Mouse (Mus musculus): ENCODE data around the gene Hoxb6.

Gene Hoxb6

GRCm38 (mm10) chr11:96269869-96270268 lies 22.4 kb upstream of the Hoxb6 start:
- no peak for DNase-seq (ENCODE audit: low spot score)

DNA sequence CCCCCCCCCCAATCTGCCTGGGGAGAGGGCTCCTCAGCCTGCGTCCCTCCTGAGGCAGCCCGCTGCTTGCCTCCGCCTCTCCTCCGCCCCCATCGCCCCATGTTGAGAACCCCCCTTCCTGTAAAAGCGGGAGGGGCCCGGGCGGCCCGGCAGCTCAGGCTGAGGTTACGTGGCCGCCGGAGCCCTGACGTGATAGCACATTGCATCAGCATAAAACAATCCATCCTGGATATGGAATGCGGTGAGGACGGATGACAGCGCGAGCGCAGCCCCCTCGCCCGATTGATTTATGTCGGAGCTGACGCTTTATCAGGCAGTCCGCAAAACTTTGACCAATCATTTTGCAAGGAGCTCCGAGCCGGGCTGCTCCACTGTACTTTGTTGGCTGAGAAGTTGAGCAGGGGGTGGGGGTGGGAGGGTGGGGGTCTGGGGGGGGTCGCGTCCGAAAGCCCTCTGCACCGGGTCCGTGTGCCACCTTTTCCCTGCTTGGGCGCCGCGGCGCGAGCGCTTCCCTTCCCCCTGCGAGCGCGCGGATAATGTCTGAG lies 21.2 kb upstream of the Hoxb6 start, which contains the start of gene Hoxb9:
Hoxb9 (plus strand) TSS at position 462 of the 545 bp plus-strand sequence.
- DNase-seq (ENCODE audit: low spot score): peak; percentile 86

DNA sequence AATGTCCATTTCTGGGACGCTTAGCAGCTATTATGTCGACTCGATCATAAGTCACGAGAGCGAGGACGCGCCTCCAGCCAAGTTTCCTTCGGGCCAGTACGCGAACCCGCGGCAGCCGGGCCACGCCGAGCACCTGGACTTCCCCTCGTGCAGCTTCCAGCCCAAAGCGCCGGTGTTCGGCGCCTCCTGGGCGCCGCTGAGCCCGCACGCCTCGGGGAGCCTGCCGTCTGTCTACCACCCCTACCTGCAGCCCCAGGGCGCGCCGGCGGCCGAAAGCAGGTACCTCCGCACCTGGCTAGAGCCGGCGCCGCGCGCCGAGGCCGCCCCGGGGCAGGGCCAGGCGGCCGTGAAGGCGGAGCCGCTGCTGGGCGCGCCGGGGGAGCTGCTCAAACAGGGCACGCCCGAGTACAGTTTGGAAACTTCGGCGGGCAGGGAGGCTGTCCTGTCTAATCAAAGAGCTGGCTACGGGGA lies 20.7 kb upstream of the Hoxb6 start:
- peak; percentile 54 for DNase-seq (ENCODE audit: low spot score)

GRCm38 (mm10) chr11:96272024-96272921 lies 20.0 kb upstream of the Hoxb6 start:
- peak; percentile 54 for DNase-seq (ENCODE audit: low spot score)

- DNase-seq (ENCODE audit: low spot score): no peak
Observed at GRCm38 (mm10) chr11:96274428-96274827, 17.8 kb upstream of the Hoxb6 start.

- no peak for DNase-seq (ENCODE audit: low spot score)
Observed at GRCm38 (mm10) chr11:96275896-96276295, 16.4 kb upstream of the Hoxb6 start.

DNA sequence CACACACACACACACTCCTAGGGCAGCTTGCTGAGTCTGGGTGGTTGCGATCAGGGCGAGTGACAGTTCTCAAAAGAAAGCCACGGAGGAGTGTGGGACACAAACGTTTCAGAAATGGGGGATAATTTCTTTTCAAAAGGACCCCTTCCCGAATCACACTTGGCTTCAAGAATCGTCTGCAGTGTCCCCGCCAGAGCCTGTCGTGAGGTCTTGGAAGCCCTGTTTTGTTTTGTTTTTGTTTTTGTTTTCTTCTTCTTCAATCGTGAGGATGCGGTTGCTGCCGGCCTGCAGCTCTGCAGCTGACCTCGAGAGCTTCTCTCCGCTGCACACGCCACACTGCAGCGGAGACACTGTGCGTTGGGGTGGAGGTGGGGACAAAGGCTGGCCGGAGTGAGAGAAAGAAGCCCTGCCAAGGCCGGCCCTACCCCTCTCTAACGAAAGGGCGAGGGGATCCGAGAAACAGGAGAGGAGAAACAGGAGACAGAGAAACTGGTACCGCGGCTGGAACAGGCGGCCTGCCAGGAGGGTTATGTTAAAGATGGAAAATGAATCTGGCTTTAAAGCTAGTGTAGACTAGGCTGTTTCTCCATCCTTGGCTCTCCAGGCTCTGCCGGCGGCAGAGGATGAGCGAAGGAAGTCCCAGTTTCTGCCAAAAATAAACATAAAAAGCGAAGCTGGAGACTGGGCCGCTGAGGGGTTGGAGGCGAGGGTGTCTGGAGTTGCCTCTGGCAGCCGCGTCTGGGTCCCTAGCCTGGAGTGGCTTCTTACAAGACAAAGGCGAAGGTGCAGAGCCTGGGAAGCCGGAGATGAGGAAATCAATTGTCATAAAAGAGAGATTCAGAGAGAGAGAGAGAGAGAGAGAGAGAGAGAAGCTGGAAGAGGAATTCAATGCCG lies 14.9 kb upstream of the Hoxb6 start:
- DNase-seq (ENCODE audit: low spot score): no peak

DNA sequence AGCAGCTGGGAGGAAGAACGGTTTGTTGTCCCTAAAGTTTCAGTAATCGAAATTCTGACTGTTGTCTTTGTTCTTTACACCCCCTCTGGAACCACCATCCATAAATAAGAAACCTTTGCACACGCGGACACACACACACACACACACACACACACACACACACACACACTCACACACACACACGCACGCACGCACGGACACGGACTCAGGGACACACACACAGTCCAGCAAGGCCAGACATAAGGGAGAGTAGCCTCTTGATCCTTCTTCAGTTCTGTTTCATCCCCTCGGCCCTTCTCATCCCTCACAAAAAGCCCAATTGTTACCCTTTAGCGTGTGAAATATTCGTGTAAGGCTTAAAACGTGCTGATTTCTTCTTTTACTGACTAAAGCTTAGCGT lies 14.0 kb upstream of the Hoxb6 start:
- no peak for DNase-seq (ENCODE audit: low spot score)

- DNase-seq (ENCODE audit: low spot score): peak; percentile 93
Observed at GRCm38 (mm10) chr11:96278773-96279172, 13.5 kb upstream of the Hoxb6 start.

- DNase-seq (ENCODE audit: low spot score): no peak
Observed at GRCm38 (mm10) chr11:96279421-96280233, 12.6 kb upstream of the Hoxb6 start.

DNA sequence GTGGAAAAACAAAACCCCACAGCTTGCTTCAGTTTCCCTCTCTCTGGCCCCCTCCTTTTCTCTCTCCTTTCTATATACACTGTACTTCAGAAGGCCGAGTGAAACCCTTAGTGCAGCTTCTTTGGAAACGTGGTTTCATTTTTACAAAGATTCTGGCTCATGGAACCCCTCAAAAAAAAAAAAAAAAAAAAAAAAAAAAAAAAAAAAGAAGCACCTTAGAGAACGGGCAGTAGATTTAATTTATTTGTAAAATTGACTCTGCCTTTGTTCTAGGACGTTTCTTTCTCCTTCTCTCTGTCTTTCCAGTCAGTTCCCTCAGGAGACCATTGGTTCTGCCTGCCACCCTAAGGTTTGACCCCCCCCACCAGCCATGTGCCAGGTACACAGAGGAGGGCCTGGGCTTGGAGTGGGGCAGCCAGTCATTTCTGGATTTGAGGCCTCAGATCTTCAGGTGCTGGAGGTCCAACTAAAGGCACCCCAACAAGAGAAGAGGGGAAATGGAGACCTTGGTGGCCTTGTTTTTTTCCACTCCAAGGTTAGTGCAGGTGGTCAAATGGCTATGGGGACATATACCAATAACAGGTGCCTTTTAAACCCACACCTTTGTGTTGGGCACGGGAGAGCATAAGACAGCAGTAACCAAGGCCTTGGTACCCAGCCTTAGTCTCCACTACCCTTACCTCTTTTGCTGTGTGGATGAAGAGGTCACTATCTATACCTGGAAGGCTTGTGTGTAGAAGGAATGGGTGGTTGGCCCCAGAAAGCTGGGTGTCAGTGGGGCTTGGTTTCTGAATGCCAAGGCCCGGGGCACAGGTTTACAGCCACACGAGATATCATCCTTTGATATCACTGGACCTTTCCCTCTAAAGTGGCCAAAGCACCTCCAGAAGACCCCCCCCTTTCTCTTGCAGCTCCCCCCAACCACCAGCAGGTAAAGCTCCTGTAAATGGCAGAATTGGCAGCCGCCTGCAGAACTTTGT lies 11.6 kb upstream of the Hoxb6 start:
- no peak for DNase-seq (ENCODE audit: low spot score)

- no peak for DNase-seq (ENCODE audit: low spot score)
Observed at GRCm38 (mm10) chr11:96281396-96281795, 10.9 kb upstream of the Hoxb6 start.

DNA sequence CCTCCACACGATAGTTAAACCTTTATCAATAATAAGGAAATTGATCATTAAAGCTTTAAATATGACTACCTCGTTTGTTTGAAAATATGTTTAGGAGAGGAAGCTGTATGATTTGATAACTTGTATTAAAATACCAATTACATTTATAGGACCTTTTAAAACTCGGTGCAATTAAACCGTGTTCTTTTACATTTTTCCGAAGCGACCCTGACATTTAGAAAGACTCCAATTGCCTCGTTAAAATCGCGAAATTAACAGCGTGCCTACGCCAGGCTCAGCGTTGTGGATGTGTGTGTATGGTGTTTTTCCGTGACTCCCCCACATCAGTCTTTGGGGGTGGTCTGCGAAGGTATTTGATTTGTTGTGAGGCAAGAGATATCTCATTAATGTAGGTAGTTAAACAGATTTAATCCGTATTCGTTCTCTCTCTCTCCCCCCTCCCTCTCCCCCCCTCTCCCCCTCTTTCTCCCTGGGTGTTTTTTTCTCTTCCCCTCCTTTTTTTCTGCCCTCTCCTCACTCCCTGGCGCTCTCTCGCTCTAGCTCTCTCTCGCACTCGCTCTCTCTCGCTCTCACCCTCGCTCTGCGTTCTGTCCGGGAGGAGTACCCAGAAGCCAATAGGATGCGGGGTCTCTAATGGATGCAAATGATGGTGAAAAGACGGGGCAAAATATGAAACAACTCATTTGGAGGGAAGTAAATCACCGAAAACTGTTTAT lies 10.3 kb upstream of the Hoxb6 start, which contains the start of gene Hoxb8:
Hoxb8 (plus strand) TSS at position 51 of the 716 bp plus-strand sequence.
- peak; percentile 79 for DNase-seq (ENCODE audit: low spot score)

DNA sequence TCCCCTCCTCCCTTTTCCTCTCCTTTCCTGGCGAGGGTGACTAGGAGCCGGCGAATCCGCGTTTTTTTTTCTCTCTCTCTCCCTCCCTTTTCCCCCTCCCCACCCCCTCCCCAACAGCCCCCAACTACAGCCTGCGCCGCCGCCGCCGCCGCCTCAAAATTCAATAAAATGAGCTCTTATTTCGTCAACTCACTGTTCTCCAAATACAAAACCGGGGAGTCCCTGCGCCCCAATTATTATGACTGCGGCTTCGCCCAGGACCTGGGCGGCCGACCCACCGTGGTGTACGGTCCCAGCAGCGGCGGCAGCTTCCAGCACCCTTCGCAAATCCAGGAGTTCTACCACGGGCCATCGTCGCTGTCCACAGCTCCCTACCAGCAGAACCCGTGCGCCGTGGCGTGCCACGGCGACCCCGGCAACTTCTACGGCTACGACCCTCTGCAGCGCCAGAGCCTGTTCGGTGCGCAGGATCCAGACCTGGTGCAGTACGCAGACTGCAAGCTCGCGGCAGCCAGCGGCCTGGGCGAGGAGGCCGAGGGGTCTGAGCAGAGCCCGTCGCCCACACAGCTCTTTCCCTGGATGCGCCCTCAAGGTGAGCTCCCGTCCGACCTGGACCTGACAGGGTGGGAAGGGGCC lies 9.4 kb upstream of the Hoxb6 start:
- DNase-seq (ENCODE audit: low spot score): peak; percentile 80

DNA sequence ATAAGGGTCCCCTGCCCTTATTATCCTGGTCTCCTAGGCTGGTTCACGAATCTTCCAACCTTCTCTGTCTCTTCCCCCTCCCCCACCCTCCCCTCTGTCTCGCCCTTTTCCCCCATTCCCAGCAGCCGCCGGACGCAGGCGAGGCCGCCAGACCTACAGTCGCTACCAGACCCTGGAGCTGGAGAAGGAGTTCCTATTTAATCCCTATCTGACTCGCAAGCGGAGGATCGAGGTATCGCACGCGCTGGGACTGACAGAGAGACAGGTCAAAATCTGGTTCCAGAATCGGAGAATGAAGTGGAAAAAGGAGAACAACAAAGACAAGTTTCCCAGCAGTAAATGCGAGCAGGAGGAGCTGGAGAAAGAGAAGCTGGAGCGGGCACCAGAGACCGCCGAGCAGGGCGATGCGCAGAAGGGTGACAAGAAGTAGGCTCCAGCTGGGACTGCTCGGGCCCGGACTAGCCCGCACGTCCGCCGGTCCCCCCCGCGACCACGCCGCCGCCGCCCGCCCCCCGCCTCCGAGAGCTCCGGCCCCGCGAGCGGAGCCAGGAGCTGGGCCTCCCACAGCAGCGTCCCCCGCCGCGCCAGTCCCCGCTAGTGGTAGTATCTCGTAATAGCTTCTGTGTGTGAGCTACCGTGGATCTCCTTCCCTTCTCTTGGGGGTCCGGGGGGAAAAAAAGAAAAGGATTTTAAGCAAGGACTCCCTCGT lies 8.1 kb upstream of the Hoxb6 start:
- no peak for DNase-seq (ENCODE audit: low spot score)

DNA sequence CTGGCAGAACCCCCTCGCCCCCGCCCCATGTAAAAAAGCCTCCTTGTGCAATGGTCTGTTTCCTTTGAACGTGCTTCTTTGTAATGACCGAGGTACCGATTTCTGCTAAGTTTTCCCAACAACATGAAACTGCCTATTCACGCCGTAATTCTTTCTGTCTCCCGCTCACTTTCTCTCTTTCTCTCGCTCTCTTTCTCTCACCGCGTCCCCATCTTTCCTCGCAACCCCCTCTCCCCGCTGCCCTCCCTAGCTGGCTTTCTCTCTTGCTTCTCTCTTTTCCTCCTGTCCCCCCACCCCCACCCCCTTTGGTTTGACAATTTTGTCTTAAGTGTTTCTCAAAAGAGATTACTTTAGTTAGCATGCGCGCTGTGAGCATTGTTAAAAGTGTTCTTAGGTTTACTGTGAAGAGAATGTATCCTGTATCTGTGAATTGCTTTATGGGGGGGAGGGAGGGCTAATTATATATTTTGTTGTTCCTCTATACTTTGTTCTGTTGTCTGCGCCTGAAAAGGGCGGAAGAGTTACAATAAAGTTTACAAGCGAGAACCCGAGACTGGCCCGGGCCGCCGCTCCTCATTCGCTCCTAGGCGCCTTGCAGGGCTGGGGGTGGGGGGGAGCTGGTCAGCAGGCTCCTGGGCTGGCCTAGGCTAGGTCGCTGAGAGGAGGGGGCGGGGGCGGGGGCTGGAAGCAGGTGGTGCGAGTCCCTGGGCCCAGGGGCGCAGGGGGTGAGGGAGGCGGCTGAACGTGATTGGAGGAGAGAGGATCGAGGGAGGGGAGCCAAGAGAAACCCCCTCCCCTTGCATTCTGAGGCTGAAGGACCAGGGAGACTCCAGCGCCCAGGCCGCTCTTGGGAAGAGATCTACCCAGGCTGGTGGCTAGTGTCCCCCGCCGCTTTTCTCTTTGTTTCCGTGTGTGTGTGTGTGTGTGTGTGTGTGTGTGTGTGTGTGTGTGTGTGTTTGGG lies 7.2 kb upstream of the Hoxb6 start:
- DNase-seq (ENCODE audit: low spot score): peak; percentile 85

All from embryo, embryonic 10 days (tissue).